Mouse (Mus musculus): ENCODE measurements at regions not wholly inside any gene's neighbourhood (a gene's known extent, or its start where the extent isn't known, plus 50 kb on each side); places are given as distances from the start of the nearest gene placed in this dataset.

DNA sequence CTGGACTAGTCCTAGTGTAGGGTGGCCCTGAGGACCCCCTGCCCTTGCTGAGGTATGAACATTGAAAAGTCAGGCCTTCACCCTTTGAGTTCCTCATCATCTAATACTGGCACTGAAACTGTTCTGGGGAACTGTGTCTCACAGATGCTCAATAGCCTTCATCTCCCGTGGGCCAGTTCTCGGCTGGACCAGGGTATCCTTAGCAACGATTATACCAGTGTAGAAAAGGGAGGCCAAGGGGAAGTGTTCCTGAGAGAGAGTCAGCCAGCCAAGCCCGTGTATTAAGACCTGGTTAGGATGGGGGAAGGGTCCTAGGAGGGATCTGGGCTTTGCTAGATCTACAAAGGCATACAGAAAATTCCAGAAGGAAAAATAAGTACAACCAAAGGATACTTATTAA, 153.2 kb downstream of the Enc1 start:
- no peak for DNase-seq (ENCODE audit: low read depth)

DNA sequence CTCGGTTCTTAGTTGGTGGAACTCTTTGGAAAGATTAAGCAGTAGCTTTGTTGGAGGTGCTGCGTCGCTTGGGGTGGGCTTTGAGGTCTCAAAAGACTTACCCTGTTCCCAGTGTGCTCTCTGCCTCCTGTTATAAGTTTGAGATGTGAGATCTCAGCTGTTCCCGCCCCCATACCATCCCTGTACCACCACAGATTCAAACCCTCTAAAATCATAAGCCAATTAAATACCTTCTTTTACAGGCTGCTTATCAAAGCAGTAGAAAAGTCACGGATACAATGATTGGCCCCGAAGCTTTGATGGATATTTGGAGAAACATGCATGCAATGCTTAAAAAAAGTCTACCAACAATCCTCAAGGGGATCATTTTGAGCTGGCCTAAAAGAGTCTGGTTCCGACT, 152.6 kb downstream of the Enc1 start:
- DNase-seq (ENCODE audit: low read depth) = no peak

DNA sequence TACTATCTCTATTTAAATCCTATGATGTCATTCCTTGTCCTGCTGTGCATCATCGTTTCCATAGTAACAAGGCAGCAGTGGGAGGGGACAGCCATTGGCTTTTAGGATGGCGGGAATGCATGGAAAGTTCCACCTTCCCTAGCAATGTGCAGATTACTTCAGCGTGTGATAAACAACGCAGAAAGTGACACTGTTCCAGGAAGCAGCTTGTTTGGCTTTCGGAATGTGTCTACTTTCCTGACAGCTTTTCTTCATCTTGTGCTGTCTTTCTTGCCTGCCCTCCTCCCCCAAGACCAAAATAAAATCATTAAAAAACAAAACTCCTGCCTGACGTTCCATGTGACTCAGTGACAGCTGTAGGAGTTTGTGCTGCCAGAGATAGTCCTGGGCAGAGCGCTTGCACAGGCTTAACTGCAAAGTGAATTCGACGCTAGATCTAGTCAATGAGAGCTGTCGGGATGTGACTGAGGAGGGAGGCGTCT, 149.6 kb downstream of the Enc1 start:
- no peak for DNase-seq (ENCODE audit: low read depth)

DNA sequence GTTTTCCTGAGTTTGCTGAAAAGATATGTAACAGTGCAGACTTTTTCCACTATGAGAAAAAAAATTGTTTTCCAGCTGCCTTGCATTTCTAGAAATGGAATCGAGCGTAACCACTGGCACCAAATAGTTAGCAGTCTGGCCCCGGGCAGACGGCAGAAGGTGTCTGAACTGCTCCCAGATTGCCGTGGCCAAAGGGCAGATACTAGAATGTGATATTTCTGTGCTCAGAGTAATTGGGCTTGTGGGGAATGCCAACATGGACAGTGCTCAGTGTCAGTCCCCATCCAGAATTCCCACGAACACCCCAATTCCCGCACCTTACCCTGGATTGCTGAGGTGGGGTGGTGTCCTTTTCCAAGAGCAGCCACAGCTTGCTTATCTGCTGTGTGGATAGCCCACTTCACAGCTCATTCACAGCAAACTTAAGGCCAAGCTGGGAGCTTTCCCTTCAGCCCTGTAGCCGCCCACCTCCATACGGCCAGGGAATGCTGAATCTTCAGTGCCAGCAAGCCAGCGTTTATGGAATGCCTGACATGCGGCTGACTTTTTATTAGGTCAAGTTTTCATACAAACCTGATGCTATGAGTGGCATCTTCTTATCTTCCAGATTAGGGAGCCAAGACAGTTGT, 148.1 kb downstream of the Enc1 start:
- no peak for DNase-seq (ENCODE audit: low read depth)

DNA sequence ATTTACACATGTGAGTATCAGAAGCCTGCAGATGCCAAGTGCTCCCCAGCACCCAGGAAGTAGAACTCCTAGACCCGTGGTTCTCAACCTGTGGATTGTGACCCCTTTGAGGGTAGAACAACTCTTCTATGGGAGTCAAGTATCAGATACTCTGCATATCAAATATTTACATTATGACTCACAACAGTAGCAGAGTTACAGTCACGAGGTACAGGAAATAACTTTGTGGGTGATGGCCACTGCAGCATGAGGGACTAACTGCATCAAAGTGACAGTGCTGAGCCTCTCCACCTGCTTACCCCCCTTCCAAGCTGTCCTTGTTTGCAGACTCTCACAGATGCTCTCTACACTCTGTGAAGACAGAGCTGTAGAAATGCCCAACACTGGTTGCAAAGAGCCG, 145.6 kb downstream of the Enc1 start:
- DNase-seq (ENCODE audit: low read depth) = no peak

DNA sequence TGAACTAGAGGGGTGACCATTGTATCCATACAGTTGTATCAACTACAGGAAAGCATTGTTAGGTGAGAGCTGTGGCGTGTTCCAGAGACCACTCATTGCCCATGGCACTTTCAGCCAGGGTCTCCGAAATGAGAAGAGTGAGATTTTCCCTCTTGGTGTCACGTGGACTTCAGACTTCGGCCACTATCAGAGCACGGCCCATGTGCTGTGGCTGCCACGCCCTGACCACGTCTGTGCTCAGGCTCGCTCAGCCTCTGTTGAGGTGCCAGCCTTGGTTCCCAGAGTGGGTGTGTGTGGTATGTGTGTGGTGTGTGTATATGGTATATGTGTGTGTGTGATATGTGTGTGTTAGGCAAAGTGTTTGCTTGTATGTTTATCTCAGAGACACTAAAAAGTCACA, 144.6 kb downstream of the Enc1 start:
- no peak for DNase-seq (ENCODE audit: low read depth)

DNA sequence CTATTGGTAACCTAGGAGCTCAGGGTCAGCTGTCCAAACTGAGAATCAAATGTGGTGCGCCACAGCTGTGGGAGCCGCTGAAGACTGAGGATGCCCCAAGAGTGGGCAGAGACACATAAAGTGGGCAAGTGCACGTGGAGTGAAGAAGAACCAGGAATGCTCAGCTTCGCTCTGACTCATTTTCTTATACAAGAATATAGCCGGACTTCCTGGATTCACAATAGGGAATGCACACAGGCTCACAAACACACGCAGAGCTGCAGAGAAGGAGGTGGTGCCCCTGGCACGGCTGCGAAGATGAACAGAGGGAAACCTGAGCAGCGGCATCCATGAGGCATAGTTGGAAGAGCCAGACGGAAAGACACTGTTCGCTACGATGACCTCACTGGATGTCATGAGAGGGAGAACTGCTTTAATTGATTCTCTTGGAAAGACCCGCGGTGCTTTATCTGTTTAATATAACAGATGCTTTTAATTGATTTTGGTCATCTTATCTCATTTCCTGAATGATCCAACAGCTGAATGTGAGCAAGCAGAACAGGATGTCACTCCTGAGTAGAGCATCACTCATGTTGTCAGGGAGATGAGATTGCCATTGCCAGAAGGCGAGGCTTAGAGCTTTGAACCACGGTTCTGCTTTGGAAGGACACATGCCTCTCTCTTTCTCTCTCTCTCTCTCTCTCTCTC, 143.3 kb downstream of the Enc1 start:
- no peak for DNase-seq (ENCODE audit: low read depth)

DNA sequence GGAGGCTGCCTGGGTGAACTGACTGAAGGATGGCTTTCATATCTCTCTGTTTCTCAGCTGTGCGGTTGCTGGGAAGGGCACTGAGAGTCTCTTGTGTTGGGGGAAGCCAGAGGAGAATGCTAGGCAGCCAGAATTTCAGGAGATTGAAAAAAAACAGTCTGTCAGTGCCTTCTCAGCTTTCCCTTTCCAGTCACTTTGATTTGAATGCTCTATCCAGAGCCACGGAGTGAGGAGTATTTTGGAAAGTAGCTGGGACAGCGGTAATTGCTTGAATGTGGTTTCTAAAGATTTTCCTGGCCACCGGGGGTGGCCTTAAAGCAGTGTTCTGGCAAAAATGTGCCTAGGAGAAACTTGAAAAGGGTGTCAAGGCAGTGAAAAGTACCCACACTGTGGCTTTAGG, 142.4 kb downstream of the Enc1 start:
- DNase-seq (ENCODE audit: low read depth) = peak; percentile 9

DNA sequence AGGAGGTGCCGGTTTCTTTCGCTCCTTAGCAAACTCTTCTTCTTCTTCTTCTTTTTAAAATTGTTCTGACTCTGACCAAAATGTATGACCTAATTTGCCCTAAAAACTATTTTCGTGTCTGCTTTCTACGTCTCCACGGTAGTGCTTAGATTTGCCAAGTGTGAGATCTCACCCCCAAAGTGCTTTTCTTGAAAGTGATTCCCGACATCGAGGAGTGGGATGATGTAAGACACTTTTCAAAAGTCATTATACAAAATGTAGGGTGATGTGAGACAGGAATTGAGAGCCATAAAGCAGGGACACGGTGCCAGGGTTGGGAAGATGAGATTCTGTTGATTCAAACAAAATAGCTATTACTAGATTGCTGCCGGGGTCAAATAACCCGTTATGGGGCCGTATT, 139.5 kb downstream of the Enc1 start:
- DNase-seq (ENCODE audit: low read depth) = no peak

DNA sequence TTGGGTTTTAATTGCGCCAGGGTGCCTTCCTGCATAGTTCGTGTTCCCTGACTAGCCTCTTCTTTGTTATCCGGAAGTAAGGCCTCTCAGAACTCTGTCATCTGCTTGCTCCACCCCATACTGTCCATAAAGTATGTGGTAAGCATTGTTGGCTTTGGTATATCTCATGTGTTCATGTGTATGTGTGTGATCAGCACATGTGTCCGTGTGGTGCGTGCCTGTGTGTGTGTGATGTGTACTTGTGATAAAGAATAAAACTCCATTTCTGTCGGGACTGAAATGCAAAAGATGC, 135.3 kb downstream of the Enc1 start:
- DNase-seq (ENCODE audit: low read depth) = no peak

DNA sequence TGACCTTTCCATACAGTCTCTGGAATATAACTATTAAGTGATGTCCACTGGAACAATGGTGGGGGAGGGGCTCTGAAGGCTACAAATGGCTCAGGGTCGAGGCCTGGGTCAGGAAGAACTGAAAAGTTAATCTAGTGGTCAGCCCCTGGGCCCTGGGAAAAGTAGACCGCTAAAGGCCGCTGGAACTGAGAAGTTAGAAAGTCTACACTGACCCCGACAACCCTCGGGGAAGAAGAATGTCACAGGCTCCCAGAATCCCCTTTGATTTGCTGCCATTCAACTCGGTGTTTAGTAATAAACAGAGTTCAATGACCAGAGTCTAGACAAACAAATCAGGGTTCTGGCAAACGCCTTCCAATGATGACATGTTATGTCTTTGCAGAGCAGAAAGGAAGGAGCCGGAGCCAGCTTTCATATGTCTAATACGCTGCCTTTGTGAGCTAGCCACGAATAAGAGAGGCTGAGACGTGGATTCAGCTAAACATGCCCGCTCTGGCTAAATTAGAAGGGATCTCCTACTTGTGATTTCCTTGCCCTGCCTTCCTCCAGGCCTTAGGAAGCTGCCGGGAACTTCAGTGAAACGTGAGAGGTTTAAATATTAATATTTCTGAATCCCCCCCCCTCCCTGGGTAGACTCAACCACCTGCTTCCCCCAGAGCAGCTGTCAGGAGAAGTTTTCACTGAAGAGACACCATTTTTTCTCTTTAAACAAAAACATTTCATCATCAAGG, 134.8 kb downstream of the Enc1 start:
- DNase-seq (ENCODE audit: low read depth) = no peak

DNA sequence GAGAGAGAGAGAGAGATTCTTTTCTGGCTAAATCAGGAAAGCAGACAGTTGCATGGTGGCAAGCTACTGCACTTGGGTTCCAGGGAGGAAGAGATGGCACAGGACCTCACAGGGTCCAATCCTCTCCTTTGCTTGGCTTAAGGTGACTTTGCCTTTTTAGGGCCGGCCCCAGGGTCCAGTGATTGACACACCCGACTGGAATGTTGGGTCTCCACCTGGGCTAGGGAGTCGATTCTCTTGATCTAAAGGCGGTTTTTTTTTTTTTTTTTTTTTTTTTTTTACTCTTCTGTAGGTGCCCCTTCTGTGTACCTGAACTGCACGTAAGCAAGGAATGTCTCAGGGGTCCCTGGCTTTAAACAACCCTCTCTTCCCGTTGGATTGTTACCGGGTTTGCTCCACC, 131.4 kb downstream of the Enc1 start:
- DNase-seq (ENCODE audit: low read depth) = no peak

DNA sequence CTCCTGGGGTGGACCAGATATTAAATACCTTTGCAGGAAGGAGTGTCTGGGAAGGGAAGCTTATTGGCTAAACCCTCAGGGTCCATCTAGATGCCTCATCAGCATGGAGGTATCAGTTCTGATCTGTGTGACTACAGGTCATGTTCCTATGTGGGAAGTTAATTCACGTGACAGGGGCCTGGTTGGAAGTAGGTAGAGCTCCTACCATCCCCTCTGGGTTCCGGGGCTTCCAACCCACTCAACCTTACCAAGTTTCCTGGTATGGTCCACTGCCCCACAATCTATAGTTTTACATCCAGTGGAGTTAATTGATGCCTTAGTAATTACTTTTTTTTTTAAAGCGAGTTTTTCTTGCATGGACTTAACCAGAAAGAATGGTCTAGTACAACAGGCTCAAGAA, 130.3 kb downstream of the Enc1 start:
- DNase-seq (ENCODE audit: low read depth) = no peak

DNA sequence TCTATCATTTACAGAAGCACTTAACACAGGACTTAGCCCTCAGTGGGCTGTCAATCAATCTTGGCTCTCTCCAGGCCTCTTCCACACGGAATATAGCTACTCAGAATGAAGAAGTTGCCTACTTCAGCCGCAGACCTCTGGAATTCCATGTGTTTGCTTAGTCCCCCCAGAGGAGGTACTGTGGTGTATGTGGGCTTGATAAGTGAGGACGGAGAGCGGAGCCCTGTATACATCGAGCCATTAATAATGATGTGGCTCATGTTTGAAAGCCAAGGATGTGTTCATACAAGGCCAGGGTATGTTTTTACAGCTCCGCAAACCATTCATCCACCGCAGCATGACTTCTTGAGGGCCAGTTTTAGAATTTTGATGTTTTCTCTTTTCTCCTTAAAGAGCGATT, 125.8 kb downstream of the Enc1 start:
- no peak for DNase-seq (ENCODE audit: low read depth)

DNA sequence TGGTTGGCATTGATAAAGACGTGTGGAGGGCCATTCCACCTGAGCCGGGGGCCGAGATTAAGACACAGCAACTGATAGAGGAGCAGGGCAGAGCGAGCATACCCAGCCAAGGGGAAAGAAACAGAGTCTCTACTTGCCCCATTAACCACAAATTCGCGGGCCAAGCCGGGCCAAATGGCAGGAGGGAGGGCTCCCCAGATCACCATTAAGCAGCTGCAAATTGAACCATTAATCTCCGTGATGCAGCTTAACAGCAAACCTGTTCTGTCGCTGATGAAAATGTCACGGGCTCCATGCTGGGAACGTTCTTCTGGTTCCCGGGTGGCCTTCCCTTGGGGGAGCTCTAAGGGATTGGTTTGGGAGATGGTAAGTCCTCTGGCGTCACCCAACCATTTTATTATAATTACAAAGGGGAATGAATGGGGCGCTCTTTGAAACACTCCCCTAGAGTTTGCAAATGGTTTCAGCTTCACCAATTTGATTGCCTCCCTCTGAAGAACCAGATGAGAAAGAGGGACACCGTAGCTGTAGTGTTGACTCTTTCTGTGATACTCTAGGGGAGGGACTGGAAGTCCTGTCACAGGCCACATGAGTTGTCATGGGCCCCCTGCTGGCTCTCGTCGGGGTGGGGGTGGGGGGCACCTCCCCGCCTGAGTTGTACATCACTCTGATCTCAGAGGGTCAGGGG, 124.8 kb downstream of the Enc1 start:
- no peak for DNase-seq (ENCODE audit: low read depth)

DNA sequence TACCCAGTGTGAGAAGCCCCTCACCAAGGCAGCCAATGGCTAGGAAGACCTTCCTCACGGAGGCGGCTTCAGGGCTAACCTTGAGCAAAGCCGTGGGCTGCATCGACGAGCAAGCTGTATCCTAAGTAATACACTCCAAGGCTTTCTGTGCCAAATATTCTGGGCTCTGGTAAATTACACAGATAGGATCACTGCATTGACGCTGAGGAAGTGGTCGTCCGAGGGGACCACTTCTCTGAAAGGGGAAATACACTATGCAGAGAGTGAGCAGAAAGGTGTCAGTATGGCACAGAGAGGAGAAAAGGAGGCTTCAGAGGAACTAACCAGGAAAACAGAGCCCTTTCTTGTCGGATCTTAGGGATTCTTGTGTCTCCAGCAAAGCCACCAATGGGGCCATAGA, 124.1 kb downstream of the Enc1 start:
- DNase-seq (ENCODE audit: low read depth) = no peak

DNA sequence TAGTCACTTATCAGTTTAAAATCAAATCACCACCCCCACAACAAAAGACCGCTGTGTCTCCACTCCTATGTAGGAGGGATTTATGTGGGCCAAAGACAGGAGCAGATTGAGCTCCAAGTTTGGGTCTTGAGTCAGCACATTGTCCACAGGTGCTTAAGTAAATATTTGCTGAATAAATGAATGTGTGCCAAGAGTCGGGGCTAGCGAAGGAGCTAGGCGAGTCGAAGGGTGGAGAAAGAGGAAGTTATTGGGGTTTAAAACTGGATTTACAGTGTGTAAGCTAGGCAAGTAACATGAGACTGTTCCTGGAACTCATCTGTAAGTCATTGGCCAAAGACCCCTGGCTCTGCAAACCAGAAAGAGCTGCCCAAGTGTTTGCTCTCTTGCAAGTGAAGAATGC, 122.9 kb downstream of the Enc1 start:
- DNase-seq (ENCODE audit: low read depth) = no peak

DNA sequence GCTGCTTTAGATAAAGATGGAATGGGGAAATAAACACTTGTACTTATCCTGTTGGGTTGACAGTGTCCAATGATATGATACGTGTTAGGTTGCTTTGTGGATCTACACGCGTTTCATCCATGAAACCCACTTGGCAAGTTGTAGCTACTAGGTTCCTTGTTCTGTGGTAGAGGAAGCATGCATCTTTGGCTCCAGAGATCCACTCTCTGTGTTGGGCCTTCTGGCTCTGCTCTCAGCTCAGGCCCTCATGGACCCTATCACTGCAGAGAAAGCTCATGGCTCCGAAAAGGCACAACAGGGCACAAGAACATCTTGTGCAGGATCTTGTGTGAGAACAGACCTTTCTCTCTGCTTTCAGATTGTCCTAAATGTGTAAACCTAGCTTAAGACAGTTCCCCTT, 122.3 kb downstream of the Enc1 start:
- DNase-seq (ENCODE audit: low read depth) = no peak

DNA sequence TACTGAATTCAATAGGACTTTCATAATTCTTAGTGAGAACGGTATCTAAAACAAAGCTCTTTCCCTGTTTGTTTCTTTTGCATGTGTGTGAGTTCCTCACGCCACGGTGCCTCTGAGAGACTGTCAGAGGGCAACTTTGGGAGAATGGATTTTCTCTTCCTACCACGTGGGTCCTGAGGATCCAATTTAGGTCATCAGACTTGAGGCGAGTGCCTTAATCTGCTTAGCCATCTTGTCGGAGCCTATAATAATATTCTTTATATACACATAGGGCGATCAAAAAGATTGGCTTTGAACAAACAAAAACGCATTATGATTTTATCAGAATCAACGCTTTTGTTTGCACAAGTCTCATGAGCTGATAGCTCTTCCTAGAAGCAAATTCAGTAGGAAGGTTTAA, 119.6 kb downstream of the Enc1 start:
- no peak for DNase-seq (ENCODE audit: low read depth)

DNA sequence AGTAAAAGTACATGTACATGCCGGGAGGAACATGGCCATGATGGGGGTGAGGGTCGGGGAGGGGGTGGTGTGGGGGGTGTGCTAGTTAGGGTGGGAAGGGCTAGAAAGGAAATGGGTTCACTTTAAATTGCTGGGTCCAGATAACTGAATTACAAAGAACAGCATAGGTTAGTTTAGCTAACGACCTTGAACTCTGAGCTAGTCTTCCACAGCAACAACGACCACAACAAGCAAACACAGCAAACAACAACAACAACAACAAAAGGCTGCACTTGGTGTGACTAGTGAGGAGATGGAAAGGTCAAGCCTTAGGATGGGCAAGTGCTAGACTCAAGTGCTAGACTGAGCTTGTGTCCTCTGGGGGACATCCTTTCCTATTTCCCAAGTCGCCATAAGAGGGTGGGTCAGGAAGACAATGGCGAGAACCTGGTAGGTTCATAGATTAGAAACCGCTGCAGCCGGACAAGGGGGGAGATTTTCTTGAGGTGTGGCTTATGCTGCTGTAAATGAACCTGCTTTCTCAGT, 117.9 kb downstream of the Enc1 start:
- DNase-seq (ENCODE audit: low read depth) = no peak

DNA sequence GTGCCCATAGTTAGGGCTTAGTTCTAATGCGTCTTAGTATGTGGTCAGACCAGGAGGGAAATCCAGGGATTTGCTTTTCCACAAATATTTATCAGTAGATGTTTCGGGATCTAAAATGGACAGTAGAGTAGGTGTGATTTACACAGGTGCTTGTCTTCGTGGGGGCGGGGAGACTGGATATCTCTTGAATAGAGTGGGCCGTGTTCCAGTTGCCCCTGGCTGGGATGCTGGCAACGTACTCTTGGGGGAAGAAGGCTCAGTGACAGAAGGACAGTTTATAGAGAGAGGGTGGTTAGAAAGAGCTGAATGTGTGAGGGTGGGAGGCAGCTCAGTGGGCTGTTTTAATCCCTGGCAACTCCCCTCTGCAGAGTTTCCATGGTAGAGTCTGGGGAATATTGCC, 117.4 kb downstream of the Enc1 start:
- DNase-seq (ENCODE audit: low read depth) = no peak

DNA sequence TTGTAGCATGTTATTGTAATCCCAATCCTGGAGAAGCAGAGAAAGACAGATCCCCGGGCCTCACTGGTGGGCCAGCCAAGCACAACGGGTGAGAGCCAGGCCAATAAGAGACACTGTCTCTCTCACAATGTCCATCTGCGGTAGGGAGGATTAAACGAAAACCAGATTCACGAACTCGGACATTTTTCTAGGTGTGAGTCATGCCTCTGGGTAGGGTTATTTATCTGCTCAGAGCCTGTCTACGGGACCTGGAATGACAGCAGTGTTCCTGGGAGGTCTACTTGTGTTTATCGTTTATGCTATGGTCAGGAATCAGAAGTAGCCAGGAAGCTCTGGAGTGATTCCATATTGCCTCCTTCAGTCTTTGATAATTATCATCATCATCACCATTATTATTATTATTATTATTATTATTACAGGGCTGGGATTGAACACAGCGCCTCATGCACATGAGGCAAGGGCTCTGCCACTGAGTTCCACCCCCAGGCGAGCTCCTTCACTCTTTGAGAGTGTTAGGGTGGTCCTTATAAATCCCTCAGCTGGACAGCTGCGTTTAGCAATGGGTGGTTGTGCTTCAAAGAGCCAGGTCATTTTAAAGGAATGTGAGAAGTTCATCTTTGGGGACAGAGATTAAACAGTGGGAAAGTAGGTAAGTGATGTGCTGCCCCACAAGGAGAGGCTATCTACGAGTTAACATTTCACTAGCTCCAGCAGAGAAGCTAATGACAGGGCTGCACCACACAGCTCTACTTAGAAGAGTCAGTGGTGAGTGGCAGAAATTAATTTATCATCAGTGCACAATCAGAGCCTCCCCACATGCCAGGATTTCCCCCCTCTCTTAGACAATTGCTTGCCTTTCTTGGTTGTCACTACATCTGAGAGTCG, 116.3 kb downstream of the Enc1 start:
- no peak for DNase-seq (ENCODE audit: low read depth)

Measured in fibroblast of lung, adult 2 months (primary cell).